Mouse (Mus musculus) G1E (cell line): ENCODE measurements around the gene Tmc6. TPM values are rescaled to one million over a fixed set of nuclear protein-coding genes. Genes with fewer than 3 reads are reported as not detected.

Experiments used
- ATAC-seq: 2 replicates; pipeline ENCODE4 v1.8.0; 2016; ENCODE audit warnings: mild to moderate bottlenecking; ENCODE audit not compliant: insufficient number of reproducible peaks, poor library complexity, low FRiP score, severe bottlenecking; ENCODE audit errors: extremely low read depth
- DNase-seq: peaks from one replicate; pipeline ENCODE4 v3.0.0; 2012; ENCODE audit warnings: low spot score
- H3K27me3 ChIP-seq: 2 replicates; pipeline ENCODE4 v1.6.1; 2012; ENCODE audit warnings: mild to moderate bottlenecking, low read length, inconsistent platforms; ENCODE audit not compliant: insufficient read depth
- H3K36me3 ChIP-seq: replicated peaks from 2 replicates; pipeline ENCODE3; 2012; ENCODE audit warnings: mild to moderate bottlenecking, inconsistent platforms
- H3K4me1 ChIP-seq: 2 replicates; pipeline ENCODE4 v1.6.1; 2012; ENCODE audit warnings: low read depth, low read length, inconsistent platforms, mixed read lengths; ENCODE audit not compliant: insufficient read depth
- H3K4me3 ChIP-seq: 2 replicates; pipeline ENCODE4 v1.5.1; 2012; ENCODE audit warnings: low read depth, mild to moderate bottlenecking, inconsistent platforms, low read length, moderate library complexity, mixed read lengths
- H3K9me3 ChIP-seq: replicated peaks from 2 replicates; pipeline ENCODE4 v1.6.1; 2012; ENCODE audit warnings: inconsistent platforms
- CTCF ChIP-seq: IDR thresholded peaks from 2 replicates; pipeline ENCODE4 v1.5.1; 2012; ENCODE audit warnings: low read depth, low read length, inconsistent platforms, mixed read lengths
- GATA1 ChIP-seq: IDR thresholded peaks from 2 replicates; pipeline ENCODE4 v1.6.1; 2012; ENCODE audit warnings: borderline replicate concordance, low read length, inconsistent platforms, mixed read lengths
- GATA2 ChIP-seq: IDR thresholded peaks from 2 replicates; pipeline ENCODE4 v1.6.1; 2012; ENCODE audit warnings: low read depth, low read length, inconsistent platforms, borderline replicate concordance
- POLR2AphosphoS5 ChIP-seq: IDR thresholded peaks from 2 replicates; pipeline ENCODE4 v1.6.1; 2012; ENCODE audit warnings: low read depth, low read length, inconsistent platforms; ENCODE audit not compliant: insufficient replicate concordance
- TAL1 ChIP-seq: conservative IDR thresholded peaks from 2 replicates; pipeline ENCODE4 v1.6.1; 2012; ENCODE audit warnings: low read depth, low read length, inconsistent platforms, mixed read lengths
- polyA plus RNA-seq: library from polyadenylated mRNA; stranded (reverse); fragments of >175 nt; gene quantifications from 2 replicates; pipeline ENCODE4 v1.2.3, GENCODE M21; 2012
- total RNA-seq, 2 experiments: library from RNA; stranded (forward) in 1 of 2; stranded (reverse) in 1 of 2; fragments of 200-1000 nt in 1 of 2; fragments of >200 nt in 1 of 2; fragmentation: Nextera tagmentation in 1 of 2; gene quantifications; 2 replicates each; pipeline ENCODE4 v1.2.3; 2014 to 2017

Gene Tmc6
- total and polyA plus RNA-seq, 3 experiments = 9.6 to 27.3 (median 25.3) TPM

- H3K36me3 ChIP-seq = peaks cover 38% of the 10 kb centered on the region
- H3K4me3 ChIP-seq = no peak overlapping the region
- no peak for TF ChIP-seq GATA2
- TF ChIP-seq TAL1 = no peak
- no peak for TF ChIP-seq CTCF
- TF ChIP-seq POLR2AphosphoS5 = no peak
- no peak for TF ChIP-seq GATA1
- DNase-seq = no peak
- no peaks in the 10 kb centered on the region for H3K27me3 ChIP-seq
- H3K4me1 ChIP-seq = peaks cover 69% of the 10 kb centered on the region
- ATAC-seq = no peak
- no peaks in the 10 kb centered on the region for H3K9me3 ChIP-seq
Observed at GRCm38 (mm10) chr11:117800038-117800437, 18.0 kb upstream of the Tmc6 start.

GRCm38 (mm10) chr11:117799174-117799573 lies 17.2 kb upstream of the Tmc6 start:
- peak overlapping the region; percentile 66; the same call in 1 of the 2 replicates for H3K4me3 ChIP-seq
- no peak for ATAC-seq
- no peaks in the 10 kb centered on the region for H3K9me3 ChIP-seq
- no peak for TF ChIP-seq POLR2AphosphoS5
- no peak for TF ChIP-seq GATA1
- no peak for TF ChIP-seq GATA2
- no peak for TF ChIP-seq TAL1
- no peak for TF ChIP-seq CTCF
- H3K4me1 ChIP-seq = peaks cover 75% of the 10 kb centered on the region
- no peaks in the 10 kb centered on the region for H3K27me3 ChIP-seq
- DNase-seq = no peak
- peaks cover 31% of the 10 kb centered on the region for H3K36me3 ChIP-seq

- Histone ChIP-seq H3K9me3 (no peaks in the 10 kb centered on the region), H3K27me3 (no peaks in the 10 kb centered on the region), H3K4me1 (peaks cover 77% of the 10 kb centered on the region), H3K36me3 (peaks cover 23% of the 10 kb centered on the region), H3K4me3 (peak overlapping the region; percentile 66)
- DNase-seq (peak; percentile 73), ATAC-seq (peak; percentile 68)
- TF ChIP-seq TAL1 = peak; percentile 67; the same call in 1 of the 2 replicates
- no peak for TF ChIP-seq POLR2AphosphoS5
- TF ChIP-seq GATA1 = no peak
Observed at GRCm38 (mm10) chr11:117798160-117798541, 16.2 kb upstream of the Tmc6 start.

- DNase-seq = peak; percentile 79
- Histone ChIP-seq H3K4me1 (peaks cover 74% of the 10 kb centered on the region), H3K27me3 (no peaks in the 10 kb centered on the region), H3K36me3 (peaks cover 18% of the 10 kb centered on the region), H3K4me3 (peak within 1 kb of the TSS; percentile 66), H3K9me3 (no peaks in the 10 kb centered on the region)
- ATAC-seq = peak; percentile 81
- TF ChIP-seq TAL1 (peak; percentile 83), GATA2 (no peak)
Observed at GRCm38 (mm10) chr11:117797511-117798159, 15.6 kb upstream of the Tmc6 start, which contains the start of gene 6030468B19Rik. 6030468B19Rik (plus strand) TSS chr11:117797660.

- ATAC-seq = peak; percentile 2; the same call in 1 of the 2 replicates
- no peaks in the 10 kb centered on the region for H3K9me3 ChIP-seq
- peaks cover 79% of the 10 kb centered on the region for H3K4me1 ChIP-seq
- no peak for TF ChIP-seq POLR2AphosphoS5
- TF ChIP-seq TAL1 = no peak
- TF ChIP-seq GATA1 = no peak
- TF ChIP-seq CTCF = no peak
- TF ChIP-seq GATA2 = no peak
- no peak for DNase-seq
- H3K36me3 ChIP-seq = peaks cover 19% of the 10 kb centered on the region
- no peaks in the 10 kb centered on the region for H3K27me3 ChIP-seq
- H3K4me3 ChIP-seq = peak overlapping the region; percentile 66; the same call in 1 of the 2 replicates
Observed at GRCm38 (mm10) chr11:117796954-117797353, 15.0 kb upstream of the Tmc6 start.

GRCm38 (mm10) chr11:117794035-117794551 lies 12.1 kb upstream of the Tmc6 start:
- H3K9me3 ChIP-seq = no peaks in the 10 kb centered on the region
- no peaks in the 10 kb centered on the region for H3K27me3 ChIP-seq
- no peak for DNase-seq
- no peak overlapping the region for H3K4me3 ChIP-seq
- no peak for ATAC-seq
- peaks cover 78% of the 10 kb centered on the region for H3K4me1 ChIP-seq
- TF ChIP-seq TAL1 = no peak
- TF ChIP-seq POLR2AphosphoS5 = no peak
- TF ChIP-seq CTCF = no peak
- TF ChIP-seq GATA1 = no peak
- TF ChIP-seq GATA2 = no peak
- H3K36me3 ChIP-seq = peaks cover 26% of the 10 kb centered on the region
